Mouse (Mus musculus) bone marrow macrophage, adult 2 months (primary cell): ENCODE results near the gene Htr1f.

ENCODE experiments used
- CTCF ChIP-seq: IDR thresholded peaks from 2 replicates; pipeline ENCODE4 v1.5.1; 2012; ENCODE audit warnings: low read depth, mild to moderate bottlenecking, low read length, moderate library complexity
- POLR2A ChIP-seq: IDR thresholded peaks from 2 replicates; pipeline ENCODE4 v1.6.1; 2012; ENCODE audit warnings: mild to moderate bottlenecking, low read depth, low read length, borderline replicate concordance

DNA sequence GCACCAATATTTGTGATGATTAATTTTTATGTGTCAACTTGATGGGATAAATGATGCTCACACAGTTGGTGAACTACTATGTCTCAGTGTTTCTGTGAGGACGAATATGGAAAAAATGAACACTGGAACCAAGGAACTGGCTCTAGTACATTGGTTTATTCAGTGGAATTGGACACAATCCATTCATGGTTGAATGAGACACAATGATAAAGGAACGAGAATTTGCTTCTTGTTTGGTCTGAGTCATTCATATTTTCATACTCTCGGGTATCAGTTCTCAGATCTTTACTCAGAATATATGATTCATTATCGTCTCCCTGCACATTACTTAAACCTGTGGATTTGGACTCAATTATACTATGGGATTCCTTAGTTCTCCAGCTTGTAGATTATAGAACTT is 90.4 kb downstream of the Htr1f start:
- TF ChIP-seq CTCF, result no peak
- no peak for TF ChIP-seq POLR2A
